Mouse (Mus musculus): ENCODE data around the gene Lcmt2.

DNA sequence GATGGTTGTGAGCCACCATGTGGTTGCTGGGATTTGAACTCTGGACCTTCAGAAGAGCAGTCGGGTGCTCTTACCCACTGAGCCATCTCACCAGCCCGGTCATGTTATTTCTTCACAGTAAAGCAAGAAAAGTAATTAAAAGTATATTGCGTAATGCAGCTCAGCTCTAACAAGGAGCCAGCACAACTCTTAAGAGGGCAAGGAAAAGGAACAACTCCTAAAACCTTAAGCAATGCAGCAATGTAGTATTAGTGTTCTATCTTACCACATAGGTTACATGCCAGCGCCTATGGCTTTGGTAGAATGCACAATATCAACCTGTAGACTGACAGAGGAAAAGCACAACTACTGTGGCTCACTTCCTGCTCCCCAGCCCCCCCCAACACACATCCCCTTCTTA lies 3.1 kb downstream of the Lcmt2 start:
- TF ChIP-seq CTCF (conservative IDR thresholded peaks at IDR 0.05; ENCODE audit: insufficient read depth, insufficient read length, low read depth, low read length) (no peak), POLR2A (IDR thresholded peaks at IDR 0.05; ENCODE audit: low read depth, low read length) (no peak)
